Mouse (Mus musculus) left cerebral cortex, adult 2 months (tissue): ENCODE measurements at regions not wholly inside any gene's neighbourhood (a gene's known extent, or its start where the extent isn't known, plus 50 kb on each side); places are given as distances from the start of the nearest gene placed in this dataset.
A peak's percentile ranks its signal among the peaks of the same experiment; 100 is the strongest.
"Not testable (repeated sequence)": the region's sequence is repeated elsewhere in the genome, so short reads cannot be mapped to it uniquely, and the experiment has no call there.

Experiments
- DNase-seq, 2 experiments: peaks; one replicate each; pipeline ENCODE4 v3.0.0; 2021 to 2022; ENCODE audit warnings: low spot score in 2 of 2, mixed read lengths in 1 of 2; ENCODE audit errors: extremely low spot score in 1 of 2
- H3K27ac ChIP-seq: fragments of 200-600 bp; 2 replicates; pipeline ENCODE4 v1.8.1; 2022
- H3K4me3 ChIP-seq: fragments of 200-600 bp; 2 replicates; pipeline ENCODE4 v1.8.1; 2022
- CTCF ChIP-seq: fragments of 200-600 bp; IDR thresholded peaks from 2 replicates; pipeline ENCODE4 v1.8.1; 2022; ENCODE audit warnings: antibody characterized with exemption, mild to moderate bottlenecking, moderate library complexity
- intact Hi-C: fragments of 180-260 bp; cut with DNase I; formaldehyde crosslinking; loops from one replicate; pipeline ENCODE4 v1.15.1; 2025

DNA sequence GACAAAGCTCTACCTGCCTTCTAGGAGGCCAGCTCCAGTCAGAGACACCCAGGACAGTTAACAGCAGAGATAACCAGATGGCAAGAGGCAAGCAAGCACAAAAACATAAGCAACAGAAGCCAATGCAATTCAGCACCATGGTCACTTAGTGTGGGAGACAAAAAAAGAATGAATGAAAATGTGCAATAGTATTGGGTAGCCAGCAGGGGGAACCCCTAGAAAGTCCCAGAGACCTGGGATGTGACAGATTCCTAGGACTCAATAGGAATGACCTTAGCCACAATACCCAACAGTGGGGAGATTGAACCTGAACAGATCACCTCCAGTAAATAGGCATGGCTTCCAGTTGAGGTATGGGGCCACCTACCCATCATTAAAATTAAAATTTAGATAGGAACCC is 409.0 kb upstream of the St6gal2 start:
- no peak overlapping the region for H3K4me3 ChIP-seq
- no peak for DNase-seq
- peak; percentile 6 for TF ChIP-seq CTCF
- no peak overlapping the region for H3K27ac ChIP-seq
- intact Hi-C loops = no loop called here

DNA sequence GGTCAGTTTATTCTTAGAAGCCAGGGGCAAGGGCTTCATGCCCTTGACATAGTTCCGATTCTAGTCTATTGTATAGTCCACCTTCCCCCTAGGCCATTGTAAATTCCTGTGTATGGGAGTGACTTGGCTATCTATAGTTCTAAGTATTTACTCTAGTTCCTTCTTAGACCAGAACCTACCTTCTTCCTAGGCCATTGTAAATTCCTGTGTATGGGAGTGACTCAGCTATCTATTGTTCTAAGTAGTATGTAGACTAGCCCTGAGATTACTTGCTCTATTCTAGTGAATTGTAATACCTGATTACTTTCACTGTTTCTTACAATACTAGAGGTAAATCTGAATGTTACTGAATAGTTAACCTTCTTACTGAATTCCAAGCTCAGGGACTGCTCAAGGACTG is 405.0 kb upstream of the St6gal2 start:
- intact Hi-C loops, H3K4me3 ChIP-seq, DNase-seq, H3K27ac ChIP-seq: not testable (repeated sequence)

DNA sequence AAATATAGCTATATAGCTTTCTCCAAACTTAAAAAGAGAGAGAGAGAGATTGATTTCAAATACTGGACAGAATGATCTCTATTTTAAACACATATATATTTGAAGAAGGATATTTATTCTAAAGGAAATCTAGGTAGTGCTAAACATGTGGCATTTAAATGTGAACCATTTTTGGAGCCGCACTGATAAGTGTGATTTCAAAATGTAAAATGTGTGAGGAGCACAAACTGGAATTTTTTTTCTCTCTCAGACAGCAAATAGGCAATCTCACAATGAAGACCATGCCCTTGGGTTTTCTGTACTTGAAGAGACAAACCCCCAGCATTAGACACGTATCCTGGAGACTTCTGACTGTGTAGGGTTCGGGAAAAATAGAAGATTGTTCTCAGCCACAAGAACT is 376.8 kb upstream of the St6gal2 start:
- DNase-seq = no peak
- Histone ChIP-seq H3K27ac (peak overlapping the region; percentile 77; the same call in 1 of the 2 replicates), H3K4me3 (no peak overlapping the region)
- TF ChIP-seq CTCF = no peak
- intact Hi-C loops = loop anchor here (5.0 kb wide), 1 partner anchor 224 kb away; no protein-coding TSS in a partner anchor

DNA sequence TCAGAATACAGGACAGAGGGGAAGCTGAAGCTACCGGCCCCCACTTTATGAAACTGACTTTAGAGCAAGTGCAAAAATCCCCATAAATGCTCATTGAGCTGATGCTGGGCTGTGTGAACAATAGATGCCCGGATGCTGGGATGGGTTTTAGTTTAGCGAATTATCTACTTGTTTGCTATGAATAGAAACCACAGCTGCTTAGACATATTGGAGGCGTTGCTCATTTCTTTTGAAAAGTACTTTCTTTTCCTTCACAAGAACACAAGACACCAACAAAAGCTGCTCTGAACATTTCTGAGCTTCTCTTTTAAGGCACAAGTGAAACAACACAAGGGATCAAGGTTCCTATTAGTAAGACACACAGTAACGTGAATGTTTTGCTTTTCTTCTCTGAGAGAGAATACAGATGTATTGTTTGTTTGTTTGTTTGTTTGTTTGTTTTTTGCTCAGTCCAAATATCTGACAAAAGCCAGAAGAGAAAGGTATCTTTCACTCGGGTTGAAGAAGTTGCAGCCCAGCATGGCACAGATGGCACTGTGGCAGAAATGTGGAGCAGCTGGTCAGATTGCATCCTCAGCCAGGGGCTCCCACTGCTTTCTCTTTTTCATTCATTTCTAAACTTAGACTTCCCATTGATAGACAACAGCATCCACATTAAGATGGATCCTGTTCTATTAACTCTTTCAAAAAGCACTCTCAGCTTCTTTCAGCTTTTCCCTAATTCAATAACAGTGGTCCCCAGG is 361.7 kb upstream of the St6gal2 start:
- TF ChIP-seq CTCF = no peak
- Histone ChIP-seq H3K27ac (peak overlapping the region; percentile 64), H3K4me3 (no peak overlapping the region)
- intact Hi-C loops = loop anchor here (5.0 to 10.0 kb wide), 5 partner anchors 199 to 721 kb away; partner anchors contain the start of gene St6gal2
- peak in 1 of 2 experiments; percentile 16 for DNase-seq

DNA sequence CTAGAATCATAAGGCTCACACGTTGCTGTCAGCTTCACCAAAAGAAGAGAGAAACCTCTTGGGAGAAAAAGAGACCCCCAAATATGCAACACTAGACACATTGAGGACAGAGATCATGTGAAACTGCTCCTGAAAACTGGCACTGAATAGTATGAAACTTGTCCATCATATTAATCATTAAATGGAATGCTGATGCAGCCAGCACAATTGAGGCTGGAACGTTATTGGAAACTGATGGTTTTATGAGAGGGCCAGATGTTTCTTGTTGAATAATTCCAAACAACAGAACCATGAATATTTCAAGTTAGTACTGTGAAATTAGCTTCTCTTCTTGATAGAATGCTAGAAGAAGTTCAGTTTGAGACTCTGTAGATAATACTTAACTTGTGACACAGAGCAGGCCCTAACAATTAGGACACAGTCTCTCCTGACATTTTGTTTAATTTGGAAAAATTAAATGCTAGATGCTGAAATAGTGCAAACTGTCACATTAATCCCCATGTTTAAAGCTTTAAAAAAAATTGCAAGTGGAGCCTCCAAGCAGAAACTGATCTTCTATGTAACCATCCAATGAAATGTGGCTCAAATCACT is 354.4 kb upstream of the St6gal2 start:
- TF ChIP-seq CTCF = no peak

DNA sequence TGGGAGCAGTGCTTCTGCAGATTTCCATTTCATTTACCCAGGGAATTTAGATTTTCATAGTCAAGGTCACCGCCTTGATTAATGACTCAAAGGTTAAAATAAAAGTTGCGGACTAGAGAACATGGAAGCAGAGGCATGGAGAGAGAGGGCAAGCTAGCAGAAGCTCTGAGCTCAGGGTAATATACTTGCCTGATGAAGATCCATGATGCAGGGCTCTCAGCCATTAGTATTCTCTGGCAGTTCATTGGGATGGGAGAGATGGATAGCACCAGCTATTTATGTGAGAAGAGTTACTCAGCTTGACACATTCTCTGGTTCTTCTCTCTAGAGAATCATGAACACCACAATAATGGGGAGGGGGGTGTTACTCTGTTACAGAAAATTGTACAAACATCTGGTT is 341.7 kb upstream of the St6gal2 start:
- H3K4me3 ChIP-seq = no peak overlapping the region
- intact Hi-C loops = no loop called here
- TF ChIP-seq CTCF = no peak
- DNase-seq = no peak
- H3K27ac ChIP-seq = no peak overlapping the region

More for the DNA sequence above, 354.4 kb upstream of the St6gal2 start:
- Histone ChIP-seq H3K4me3 (no peak overlapping the region), H3K27ac (0 out of 2 replicates have a peak overlapping the region, but pooled peaks have one; percentile 19)
- DNase-seq = no peak
- intact Hi-C loops = no loop called here

DNA sequence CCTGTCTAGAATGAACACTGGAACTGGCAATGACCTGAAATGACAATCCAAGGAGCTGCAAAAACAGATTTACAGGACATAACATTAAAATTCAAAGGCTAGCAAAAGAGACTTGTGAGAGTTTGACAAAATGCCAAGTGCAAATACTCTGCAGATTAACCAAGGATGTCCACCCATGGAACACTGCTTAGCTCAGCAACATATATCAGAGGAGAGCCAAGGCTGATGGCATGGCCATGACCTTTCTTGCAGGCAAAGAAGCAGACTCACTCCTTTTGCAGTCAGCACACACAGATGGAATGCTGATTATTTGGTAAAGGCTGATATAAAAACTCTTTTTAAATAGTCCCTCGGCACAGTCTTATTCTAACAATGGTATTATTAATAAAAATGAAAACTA is 320.3 kb upstream of the St6gal2 start:
- no peak for TF ChIP-seq CTCF

DNA sequence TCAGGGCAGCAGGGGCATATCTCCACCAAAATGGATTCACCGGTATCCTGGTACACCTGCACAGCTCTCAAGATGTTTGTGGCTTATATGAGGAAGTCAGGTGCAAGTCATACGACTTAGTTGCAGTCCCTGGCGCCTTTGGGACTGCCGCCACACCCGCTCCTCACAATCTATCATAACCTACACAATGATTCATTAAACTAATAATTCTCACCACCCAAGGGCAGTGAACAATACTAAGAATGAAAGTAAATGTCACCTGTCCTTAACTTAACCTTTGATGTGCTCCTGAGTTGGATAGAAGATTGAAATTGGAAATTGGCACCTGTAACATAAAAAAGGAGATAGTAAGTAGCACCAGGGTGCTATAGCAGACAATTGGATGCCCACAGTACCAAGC is 315.1 kb upstream of the St6gal2 start:
- DNase-seq, H3K27ac ChIP-seq, intact Hi-C loops, H3K4me3 ChIP-seq: not testable (repeated sequence)

More for the DNA sequence above, 320.3 kb upstream of the St6gal2 start:
- no peak overlapping the region for H3K4me3 ChIP-seq
- DNase-seq = no peak
- H3K27ac ChIP-seq = no peak overlapping the region
- intact Hi-C loops = no loop called here
